Mouse (Mus musculus): Measurements from ENCODE around the gene Lztr1.
"Not testable (repeated sequence)": the region's sequence is repeated elsewhere in the genome, so short reads cannot be mapped to it uniquely, and the experiment has no call there.

Lztr1 gene

DNA sequence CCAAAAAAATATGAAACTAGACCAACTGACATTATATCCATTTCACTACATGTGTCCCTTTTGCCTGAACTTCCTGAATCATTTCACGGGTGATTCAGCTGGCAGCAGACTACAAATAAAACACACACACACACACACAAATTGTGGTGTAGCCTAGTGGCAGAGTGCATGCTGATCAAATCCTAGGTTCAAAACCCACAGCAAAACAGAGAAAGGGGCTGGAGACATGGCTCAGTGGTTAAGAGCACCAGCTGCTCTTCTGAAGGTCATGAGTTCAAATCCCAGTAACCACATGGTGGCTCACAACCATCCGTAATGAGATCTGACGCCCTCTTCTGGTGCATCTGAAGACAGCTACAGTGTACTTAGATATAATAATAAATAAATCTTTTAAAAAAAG, 457 bp upstream of the Lztr1 start:
- DNase-seq: not testable (repeated sequence)

DNA sequence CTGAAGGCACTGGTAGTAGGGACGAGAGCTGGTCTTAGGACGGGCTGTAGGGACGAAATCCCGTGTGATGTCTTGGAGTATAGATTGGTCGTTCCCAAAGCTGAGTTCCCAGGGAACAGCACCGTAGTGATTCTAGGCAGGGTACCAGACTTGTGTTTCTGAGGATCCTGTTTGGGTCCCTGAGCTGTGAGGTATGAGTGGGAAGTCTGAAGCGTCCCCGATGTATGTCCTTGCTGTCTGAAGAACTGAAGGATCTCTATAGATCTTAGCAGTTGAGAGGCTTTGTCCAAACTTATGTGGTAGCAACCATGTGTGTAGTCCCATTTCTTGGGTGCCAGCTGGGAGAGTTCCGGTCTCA, 731 bp downstream of the Lztr1 start:
- no peak for DNase-seq

DNA sequence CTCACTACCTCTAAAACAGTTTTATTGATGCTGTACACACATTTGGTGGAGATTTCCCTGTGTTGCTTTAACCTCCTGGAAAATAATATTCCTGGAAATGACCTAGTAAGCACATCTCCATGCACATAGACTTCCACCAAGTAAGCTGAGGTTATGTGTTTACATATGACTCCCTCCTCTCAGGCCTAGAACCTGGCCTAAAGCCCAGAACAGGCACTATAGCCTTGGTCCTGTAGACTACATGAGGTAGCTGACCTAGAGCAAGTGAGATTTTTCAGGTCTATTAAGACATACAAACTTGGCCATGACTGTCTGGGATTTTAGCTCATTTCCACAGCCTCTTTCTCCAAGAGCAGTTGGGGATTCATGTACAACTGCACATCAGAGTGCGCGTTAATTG, 1.7 kb downstream of the Lztr1 start:
- DNase-seq: no peak

DNA sequence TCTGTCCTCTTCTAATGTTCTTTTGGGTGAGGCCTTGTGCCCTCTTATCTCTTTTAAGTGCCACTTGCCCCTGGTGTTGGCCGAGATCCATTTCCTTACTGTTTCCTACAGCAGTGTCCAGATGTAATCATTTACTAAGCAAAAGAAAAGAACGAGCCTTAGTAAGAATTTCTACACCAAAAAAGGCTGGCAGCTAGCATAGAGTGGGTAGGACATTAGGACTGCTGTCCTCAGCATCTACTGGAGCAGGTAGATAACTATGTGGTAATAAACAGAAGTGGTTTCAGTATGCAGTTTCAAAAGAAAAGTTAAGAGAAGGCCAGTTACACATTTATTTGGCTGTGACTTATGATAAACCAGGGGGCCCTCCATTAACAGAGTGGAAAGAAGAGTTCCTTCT, 2.2 kb downstream of the Lztr1 start:
- DNase-seq: no peak

DNA sequence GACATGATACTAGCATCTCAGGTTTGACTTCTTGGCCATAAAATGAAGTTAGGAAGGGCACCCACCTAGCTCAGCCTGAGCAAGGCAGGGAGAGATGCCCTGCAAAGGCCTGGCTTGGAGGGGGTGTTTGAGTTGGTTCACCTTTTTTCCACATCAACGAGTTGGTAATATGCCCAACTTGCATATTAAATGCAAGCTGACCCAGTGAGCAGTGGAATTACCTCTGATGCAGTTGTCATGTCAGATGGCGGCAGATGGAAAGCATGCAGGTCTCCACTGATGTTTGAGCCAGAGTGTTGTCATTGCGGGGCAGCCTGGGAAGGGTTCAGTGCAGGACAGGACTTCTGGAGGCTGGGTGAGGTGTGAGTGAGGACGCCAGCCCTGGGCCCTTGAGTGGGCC, 2.9 kb downstream of the Lztr1 start:
- peak; percentile 51 for DNase-seq

DNA sequence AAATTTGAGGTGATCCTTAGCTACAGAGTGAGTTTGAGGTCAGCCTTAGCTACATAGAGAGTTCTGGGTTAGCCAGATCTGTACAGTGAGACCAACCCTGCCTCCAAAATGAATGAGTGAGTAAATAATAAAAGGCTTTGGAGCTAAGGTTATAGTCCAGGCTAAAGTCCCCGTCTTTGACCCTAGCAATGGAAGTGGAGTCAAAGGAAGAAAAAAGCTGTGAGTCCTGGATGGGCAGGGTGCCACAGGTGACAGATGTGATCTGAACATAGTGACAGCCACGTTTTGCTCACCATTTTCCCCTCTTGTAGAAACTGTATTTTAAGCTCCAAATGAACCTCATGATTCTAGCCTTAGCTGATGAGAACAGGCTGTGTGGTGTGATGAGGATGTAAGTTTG, 10.4 kb downstream of the Lztr1 start:
- DNase-seq: no peak

DNA sequence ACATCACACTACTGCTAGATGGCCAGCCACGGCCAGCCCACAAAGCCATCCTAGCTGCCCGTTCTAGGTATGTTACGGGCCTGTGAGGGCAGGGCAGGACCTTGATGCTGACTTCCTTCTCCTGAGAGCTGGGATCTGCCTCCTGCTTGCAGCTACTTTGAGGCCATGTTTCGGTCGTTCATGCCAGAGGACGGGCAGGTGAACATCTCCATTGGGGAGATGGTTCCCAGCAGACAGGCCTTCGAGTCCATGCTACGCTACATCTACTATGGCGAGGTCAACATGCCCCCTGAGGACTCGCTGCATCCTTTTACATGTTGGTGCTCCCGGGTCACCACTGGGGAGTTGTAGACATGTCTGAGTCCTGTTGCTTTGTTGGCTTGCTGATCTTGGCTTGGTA, 15.7 kb downstream of the Lztr1 start:
- no peak for DNase-seq

DNA sequence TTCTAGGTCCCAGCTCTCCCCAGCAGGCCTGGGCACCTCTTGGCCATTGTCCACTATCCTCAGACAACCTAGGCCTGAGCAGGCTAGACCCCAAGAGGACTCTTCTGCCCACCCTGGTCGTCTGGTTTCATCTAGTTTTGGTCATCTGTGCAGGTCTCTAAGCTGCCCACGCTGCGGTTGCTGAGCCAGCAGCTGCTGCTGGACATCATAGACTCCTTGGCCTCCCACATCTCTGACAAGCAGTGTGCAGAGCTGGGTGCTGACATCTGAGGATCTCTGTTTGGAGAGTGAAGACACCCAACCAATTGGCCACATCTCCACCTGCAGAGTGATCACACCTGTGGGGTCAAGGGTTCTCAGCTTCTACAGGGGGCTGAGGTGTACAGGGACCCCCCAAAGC, 17.0 kb downstream of the Lztr1 start:
- no peak for DNase-seq

DNA sequence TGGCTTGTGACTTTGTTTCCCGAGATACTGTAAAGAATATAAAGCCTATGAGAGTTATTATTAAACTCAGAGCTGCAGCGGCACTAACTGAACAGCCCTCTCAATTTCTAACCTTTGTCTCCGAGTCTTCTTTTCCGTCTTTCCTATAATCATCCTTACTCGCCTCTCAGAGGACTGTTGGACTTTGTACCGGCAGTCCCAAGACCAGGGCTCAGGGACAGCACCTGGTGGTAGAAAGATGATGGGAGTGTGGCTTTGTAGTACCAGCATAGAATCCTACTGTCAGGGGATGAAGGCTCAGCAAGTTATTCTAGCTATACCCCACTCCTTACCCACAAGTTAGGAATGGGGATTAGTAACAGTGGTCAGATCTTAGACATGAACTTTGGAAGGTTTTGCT, 17.7 kb downstream of the Lztr1 start:
- no peak for DNase-seq

DNA sequence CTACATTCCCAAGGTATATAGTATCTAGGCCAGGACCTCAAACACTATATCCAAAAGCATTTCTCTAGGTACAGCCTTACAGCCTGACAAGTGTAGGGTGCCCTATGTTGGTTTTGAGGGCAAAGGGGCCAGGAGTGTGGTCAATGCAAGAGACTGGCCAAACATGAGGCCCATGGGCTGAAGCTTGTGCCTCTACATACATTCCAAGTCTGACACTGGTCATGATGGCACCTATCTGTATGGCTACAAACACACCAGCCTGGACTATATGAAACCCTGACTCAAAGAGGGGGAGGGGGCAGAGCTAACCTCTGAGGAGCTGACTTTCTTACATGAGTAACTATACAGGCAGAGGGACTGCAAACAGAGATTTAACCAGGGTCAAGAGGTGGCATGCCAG, 19.1 kb downstream of the Lztr1 start:
- DNase-seq: no peak

DNA sequence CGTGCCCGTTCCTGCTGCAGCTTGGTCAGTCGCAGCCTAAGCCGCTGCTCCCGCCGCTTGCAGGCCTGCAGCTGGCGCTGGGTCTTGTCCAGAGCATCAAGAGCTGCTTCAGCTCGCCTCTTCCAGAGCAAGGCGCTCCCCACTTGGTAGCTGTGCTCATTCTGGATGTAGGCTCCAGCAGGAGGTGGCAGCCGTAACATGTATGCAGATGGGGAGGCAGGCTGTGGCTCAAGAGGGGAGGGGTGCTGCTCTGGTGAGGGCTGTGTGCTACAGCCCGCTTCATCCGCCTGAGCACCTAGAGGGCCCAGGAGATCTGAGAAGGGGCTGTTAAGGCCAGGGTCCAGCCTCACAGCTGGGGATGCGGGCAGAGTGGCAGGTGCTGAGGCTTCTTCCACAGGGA, 19.8 kb downstream of the Lztr1 start:
- no peak for DNase-seq

DNA sequence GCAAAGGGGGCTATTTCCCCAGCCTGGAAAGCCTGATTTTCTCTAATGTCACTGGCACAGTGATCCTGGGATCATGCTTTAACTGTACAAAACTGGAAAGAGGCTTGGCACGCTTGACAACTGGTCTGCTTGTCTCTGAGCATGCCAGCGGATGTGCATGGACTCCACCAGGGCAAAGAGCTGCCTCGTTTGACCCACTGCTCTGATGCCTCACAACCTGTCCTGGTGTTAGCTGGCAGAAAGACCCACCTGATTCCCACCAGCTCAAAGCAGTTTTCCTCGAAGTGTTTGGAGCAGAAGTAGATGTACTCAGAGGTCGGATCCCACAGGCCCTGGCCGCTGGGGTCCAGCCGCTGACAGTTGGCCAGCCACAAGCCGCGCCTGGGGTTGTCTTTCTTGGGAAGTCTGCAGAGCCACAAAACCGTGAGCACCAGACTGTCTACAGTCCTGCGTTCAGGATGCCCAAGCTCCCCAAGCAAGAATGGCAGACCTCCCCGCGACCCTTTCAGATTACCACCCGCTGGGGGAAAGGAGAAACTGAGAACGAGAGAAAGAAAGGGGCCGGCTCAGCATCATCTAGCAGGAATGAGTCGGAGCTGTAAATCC, 21.6 kb downstream of the Lztr1 start:
- peak; percentile 61 for DNase-seq

DNA sequence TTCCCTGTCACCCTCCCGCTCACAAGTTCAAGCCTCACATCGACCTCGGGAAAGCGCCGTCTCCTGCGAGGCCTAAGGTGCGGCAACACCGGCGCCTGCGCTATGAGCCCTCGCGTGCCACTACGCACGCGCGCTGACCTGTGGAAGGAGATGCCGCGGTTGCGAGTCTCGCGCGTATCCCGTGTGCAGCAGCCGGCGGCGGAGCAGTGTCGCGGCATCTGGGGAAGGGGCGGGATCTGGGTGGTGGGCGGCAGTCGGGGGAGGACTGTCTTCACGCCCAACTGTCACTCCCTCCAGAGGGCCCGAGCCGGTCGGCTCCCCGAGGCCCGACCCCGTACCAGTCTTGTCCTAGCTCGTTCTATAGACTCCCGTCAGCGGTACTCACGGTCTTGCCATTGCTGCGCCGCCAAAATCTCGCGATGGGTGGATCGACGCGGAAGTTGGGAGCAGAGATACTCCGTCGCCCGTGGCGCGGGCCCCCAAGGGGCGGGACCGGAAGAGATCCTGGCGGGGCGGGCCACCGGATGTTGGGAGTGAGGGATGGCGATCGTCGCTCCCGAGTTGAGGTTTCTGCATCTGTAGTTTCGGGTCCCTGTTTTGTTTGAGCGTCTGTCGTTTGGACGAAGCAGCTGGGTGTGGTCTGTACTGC, 22.3 kb downstream of the Lztr1 start, which contains the start of gene Thap7:
Gene Thap7, minus strand, starts transcription at position 497 of the 649 bp plus-strand sequence.
- peak; percentile 95 for DNase-seq

DNA sequence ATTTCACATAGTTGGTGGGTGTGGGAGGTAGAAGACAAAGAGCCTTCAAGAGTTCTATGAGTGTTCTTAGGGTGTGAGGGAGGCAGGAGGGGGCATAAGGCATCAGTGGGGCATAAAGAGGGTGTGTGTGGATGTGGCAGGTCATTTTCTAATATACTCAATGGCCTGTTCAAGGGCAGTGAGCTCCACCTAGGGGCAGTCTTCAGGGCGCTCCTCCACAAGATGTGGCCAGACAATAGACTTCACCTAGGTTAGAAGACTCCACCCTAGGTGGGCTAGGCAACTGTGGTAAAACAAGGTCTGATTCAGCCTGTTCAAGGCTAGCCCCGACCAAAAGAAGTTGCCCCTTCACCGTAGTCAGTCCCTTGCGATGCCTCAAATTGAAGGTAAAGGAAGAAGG, 23.8 kb downstream of the Lztr1 start:
- no peak for DNase-seq

DNA sequence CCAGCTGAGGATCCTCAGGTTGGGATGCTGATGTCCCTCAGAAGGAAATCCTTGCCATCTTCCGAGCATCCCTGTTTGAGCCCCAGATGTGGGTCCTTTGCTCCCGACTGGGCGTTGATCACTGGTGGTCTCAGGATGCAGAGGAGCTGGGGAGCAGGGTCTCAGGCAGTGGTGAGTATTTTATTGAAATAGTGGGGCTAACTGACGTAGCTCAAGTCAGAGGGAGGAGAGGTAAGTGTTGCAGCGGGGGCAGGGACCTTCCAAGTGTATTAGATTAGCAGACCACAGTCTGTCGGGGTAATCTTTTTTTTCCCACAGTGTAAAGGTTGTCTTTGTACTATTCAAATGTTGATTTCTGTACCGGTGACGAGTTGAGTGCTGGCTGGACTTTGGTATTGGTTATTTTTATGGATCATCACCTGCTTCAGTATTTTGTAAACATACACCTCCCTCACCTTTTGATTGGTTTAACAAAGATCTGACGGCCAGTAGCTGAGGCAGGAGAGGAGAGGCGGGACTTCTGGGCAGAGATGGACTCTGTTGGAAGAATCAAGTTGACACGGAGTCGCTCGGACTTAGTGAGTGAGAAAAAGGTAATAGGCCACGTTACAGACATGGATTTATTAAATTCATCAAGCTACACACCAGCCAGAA, 24.3 kb downstream of the Lztr1 start:
- no peak for DNase-seq

DNA sequence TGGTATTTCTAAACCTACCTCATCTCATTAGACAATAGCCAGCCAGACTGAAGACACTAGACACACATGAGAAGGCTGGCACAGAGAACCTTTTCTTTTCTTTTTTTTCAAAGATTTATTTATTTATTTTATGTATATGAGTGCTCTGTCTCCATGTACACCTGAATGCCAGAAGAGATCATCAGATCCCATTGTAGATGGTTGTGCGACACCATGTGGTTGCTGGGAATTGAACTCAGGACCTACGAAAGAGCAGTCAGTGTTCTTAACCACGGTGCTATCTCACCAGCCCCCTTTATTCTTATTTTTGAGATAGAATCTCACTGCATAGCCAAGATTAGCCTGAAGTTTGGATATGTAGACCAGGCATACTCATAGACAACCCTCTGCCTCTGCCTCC, 28.1 kb downstream of the Lztr1 start:
- no peak for DNase-seq

DNA sequence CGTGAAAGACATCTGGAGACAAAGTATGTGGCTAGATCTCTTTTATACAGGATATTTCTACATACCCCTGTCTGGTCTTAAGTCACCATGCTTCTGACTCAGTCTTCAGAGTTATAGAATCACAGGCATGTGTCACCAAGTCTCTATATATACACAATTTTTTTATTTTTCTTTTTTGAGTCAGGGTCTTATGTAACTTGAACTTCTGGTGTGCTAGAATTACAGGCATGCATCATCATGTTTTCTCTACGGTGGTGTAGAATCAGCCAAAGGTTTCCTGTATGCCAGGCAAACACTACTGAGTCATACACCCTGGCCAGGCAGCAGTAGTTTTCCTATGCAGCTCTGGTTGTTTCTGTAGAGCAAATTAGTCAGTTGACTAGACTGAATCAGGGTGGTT, 34.1 kb downstream of the Lztr1 start:
- DNase-seq: no peak

DNA sequence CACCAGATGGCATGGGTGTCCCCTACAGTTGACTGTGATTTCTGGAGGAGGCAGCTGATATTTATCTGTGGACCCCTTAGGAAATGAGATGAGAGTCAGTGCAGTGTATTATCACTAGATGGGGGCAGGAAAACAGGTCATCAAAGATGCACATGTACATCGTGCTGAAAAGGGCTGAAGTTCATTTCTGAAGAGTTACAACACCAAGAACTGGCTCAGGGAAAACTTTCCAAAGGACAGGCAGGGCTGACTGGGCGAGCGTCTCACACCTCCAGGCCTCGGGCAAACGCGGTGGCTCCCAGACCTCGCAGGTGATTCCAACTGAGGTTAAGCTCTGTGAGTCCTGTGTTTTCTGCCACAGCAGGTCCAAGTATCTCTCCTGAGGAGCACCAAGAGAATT, 44.3 kb downstream of the Lztr1 start:
- DNase-seq: no peak

DNA sequence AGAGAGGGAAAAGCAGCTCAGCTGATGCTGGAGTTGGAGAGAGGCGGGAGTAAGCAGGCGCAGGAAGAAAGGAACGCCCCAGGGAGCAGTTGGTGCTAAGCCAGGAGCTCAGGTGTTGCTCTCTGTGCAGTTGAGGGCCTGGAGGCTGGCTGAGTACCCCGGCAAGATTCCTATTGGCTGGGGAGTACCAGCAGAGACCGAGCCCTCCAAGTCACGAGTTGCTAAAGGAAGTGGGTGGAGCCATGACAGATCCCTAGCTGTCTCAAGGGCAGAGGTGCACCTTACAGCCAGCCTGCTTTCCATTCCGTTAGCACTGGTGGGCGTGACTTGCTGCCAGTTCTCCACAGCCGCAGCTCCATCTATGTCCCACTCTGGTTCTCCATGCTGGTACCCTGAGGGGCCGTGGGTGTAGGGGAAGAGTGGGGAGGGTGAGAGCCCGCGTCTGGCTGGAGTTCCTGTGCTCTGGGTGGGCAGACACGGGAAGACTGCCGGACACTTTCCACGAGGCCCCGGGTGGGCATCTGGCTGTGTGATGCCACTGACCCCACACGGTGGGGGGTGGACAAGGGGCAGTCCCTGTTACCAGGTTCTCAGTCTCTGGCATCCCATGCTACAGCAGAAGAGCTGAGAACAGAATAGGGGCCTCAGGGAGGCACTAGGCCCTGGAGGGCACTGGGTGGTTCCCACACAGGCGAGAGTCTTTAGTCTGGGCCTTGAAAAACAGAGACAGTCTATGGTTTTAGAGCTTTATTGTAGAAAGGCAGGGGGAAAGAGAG, 45.6 kb downstream of the Lztr1 start:
- DNase-seq: no peak

DNA sequence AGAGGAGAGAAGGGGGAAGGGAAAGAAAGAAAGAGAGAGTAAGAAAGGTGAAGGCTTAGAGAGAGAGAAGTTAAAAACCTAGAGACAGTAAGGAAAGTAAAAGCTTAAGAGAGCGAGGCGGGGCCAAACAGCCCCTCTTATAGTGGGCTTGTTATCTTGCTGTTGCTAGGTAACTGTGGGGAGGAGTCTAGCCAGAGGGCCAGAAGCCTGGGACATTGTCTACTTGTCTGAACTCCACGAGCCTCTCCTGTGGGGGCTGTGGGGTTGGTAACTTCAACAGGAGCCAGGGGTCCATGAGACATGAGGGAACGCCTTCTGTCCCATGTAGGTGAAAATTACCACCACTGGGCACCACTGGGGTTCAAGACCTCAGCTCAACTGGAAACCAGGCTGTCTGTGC, 46.2 kb downstream of the Lztr1 start:
- DNase-seq: not testable (repeated sequence)

DNA sequence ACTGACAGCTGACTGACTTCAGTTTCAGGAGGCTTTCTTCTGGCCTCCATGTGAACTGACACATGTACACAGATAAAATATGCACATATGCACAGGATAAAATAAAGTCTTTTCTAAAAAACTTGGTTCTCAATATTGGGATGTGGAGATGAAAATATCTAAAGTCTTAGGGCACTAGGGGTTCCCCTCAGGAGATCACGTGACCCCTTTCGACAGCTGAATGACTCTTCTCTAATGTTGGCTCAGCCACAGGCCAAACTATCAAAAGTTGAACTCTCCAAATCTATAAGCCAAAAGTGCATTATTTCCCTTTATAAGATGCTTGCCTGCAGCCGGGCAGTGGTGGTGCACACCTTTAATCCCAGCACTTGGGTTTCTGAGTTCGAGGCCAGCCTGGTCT, 47.7 kb downstream of the Lztr1 start:
- no peak for DNase-seq

DNA sequence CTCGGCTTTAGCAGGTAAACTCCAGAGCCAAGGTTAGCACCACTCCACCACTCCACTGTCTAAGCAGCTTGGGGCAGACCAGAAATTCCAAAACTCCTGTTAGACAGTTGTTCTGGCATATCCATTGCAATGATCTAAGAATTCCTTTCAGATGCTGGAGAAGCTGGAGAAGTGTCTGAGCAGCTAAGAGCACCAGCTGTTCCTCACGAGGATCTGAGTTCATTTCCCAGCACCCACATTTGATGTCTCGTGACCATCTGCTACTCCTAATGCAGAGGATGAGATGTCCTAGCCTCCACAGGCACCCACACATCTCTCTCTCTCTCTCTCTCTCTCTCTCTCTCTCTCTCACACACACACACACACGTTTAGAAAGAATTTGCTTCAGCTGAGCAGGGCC, 48.4 kb downstream of the Lztr1 start:
- DNase-seq: no peak

DNA sequence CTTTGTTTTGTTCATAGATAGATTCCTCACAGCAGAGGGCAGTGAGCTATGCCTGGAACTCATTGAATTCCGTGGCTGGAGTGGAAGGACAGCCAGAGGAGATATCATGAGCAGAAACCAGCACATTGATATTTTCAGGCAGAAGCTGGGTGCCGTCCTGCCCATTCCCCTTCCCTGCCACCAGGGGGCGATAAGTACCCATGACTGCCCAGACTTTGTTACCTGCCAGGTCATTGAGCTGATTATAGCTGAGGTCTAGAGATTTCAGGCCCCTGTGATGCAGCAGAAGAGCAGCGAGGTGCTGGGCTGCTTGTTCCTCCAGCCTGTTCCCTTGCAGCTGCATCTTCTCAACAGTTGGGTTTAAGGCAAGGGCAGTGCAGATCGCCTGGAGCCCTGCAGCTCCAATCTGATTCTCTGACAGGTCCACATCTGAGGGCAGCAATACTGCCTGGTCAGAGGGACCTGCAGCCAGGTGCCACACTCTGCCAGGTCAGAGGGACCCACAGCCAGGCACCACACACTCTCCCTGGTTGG, 49.5 kb downstream of the Lztr1 start:
- DNase-seq: peak; percentile 71

DNA sequence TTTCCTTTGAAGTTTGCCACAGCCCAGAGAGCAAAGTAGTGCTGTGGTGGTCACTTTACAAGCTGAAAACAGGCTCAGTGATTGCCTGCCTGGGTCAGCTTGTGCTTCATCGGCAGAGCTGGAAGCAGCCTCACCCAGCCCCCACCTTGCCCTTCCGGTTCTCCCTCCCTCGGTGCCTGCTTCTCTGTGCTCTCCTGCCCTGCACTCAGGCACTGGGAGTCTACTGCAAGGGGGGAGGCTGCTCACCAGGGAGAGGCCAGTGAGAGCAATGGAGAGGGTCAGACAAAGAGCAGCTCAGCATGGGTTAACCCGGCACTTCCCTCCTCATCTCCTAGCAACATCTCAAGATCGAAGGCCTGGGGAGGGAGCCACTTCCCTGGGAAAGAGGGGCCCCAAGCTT, 50.3 kb downstream of the Lztr1 start:
- no peak for DNase-seq
